Mouse (Mus musculus): Measurements from ENCODE around the gene Fbrsl1.
"Not testable (repeated sequence)": the region's sequence is repeated elsewhere in the genome, so short reads cannot be mapped to it uniquely, and the experiment has no call there.

The Fbrsl1 gene

DNA sequence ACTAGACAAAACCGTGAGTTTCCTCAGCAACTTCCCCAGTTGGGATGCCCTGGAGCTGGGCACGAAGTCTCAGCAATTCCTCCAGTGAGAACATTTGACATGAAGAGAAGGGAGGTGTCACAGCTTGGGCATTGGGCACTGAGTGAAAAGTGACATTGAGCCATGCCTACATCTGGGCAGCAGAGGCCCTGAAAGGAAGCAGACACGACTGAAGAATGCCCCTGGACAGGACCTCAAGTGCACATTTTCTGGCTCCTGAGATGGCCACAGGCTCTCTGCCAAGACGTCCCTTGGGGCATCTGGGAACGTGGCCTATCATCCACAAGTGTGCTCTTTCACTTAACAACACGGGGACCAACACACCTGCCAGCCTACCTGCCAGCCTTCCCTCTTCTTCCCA lies 991 bp upstream of the Fbrsl1 start:
- peak in 1 of 2 experiments; percentile 11 for DNase-seq (ENCODE audit: low spot score in 2 of 2)

DNA sequence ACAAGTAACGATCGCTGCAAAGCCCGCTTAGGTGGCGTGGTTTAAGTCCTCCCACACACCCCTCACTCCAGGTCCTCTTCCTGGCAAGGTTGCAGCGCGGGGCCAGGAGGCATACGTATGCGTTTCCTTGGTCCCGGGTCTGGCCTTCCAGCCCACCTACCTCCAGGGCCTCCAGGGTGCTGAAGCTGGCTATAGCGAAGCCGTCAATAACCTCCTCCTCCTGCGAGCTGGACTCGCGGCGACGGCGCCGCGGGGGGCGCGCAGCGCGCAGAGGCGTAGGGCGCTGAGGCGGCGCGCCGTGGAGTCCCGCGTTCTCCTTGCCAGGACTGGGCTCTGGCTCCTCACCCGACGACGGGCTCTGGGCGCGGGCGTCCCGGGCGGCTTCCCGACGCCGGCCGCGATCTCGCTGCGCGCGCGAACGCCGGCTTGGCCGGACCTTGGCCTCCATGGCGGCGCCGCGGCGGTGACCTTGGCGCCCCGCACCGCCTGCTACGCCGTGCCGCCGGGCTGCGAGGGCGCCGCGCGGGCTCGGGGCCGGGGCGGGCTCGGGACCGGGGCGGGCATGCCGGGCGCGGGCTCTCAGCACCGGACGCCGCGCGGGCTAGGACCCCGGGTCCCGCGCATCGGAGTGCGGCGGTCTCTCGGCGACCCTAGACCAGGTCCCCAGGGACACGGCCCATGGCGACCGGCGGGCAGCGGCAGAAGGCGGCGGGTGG lies 425 bp downstream of the Fbrsl1 start:
- DNase-seq (ENCODE audit: low spot score in 2 of 2), result peak; percentile 29 to 32

DNA sequence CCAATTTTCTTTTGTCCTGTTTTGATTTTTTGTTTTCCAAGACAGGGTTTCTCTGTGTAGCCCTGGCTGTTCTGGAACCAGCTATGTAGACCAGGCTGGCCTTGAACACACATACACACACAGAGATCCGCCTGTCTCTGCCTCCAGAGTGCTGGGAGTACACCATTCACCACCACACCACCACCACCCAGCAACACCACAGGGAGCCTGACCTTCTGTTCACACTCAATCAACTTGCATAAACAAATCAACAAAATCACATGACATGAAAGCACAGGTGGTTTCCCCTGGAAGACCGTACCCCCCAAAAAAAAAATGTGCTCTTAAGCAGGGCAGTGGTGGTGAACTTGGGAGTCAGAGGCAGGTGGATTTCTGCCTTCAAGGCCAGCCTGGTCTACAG lies 3.8 kb downstream of the Fbrsl1 start:
- DNase-seq (ENCODE audit: low spot score in 2 of 2), result no peak

DNA sequence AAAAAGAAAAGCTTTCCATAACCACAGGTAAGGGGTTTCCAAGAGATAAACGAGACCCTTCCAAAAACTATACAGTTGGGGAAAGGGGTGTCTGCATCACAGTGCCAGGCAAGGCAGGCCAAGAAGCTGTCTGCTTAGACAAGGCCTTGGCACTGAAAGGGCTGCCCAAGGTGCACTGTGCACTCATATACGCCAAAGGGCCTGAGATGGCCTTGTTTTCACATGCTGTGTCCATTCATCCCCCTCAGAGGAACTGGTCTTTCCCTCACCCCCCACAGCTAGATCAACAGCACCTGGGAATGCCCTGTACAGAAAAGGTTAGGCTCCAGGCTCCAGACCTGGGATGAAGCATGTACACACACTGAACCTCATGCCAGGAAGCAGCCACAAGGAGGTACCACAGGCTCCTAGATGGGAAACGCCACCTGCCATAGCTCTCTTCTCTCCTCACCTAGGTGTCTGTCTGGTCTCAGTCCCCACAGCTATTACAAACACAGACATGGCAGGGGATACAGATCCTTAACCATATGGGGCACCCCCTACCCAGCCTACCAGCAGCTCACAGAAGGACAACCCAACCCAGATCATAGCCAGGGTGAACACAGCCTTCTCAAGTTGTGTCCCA lies 5.2 kb downstream of the Fbrsl1 start:
- DNase-seq (ENCODE audit: low spot score in 2 of 2), result no peak

DNA sequence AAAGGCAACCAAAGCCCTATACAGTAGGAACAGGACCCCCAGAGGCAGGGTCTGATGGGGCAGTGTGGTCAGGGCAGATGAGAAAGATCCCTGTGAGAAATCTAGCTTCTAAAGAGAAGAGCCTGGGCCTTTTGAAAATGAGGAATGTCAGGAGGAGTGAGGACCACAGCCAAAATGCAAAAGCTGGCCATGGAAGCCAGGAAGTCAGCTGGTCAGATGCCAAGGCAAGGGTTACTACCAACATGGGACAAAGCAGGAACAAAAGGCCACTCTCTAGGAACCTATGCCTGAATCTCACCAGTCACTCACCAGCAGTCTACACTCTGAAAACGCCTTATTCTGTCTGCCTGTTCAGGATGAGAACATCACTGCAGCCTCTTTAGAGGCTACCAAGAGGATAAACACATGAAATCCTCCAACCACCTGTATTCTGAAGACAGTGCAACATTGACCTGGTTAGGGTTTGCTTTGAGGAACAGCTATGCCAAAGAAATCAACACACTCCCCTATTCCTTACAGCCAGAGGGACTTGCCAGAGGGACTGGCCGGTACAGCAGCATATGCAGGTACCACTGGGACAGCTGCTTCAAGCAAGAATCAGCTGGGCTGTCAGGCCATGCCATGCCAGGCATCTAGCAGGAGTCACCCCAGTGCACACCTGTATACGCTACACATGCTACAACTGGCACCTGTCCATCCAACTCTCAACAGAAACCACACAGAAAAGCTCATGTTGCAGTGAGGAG lies 8.6 kb downstream of the Fbrsl1 start:
- DNase-seq (ENCODE audit: low spot score in 2 of 2), result no peak

- no peak for DNase-seq (ENCODE audit: low spot score in 2 of 2)
Observed at GRCm38 (mm10) chr5:110438591-110438990, 9.7 kb downstream of the Fbrsl1 start.

DNA sequence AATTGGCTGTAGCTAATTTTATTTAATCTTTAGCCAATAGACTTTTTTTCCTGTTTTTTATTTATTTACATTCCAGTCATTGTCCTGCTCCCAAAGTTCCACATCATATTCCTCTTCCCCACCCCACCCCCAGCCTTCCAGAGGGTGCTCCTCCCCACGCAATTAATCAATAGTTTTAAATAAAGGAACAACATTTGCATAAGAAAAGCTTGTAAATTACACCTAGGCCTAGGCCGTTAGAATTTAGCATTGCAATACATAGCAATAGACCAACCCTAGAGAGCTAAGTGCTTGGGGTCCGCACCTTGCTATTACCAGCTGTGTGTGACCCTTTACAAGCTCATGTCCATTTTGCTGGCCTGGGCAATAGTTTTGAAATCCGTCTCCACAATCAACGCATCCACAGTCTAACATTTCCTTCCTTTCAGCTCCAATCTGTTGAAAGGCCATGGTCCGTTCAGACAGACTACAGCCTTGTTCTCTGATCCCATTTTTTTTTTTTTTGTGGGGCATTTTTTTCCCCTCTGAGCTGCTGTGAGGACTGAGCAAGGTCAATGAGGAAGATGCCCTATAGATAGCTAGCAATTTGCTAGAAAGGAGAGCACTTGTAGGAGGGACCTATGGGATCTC lies 10.6 kb downstream of the Fbrsl1 start:
- DNase-seq (ENCODE audit: low spot score in 2 of 2), result no peak

DNA sequence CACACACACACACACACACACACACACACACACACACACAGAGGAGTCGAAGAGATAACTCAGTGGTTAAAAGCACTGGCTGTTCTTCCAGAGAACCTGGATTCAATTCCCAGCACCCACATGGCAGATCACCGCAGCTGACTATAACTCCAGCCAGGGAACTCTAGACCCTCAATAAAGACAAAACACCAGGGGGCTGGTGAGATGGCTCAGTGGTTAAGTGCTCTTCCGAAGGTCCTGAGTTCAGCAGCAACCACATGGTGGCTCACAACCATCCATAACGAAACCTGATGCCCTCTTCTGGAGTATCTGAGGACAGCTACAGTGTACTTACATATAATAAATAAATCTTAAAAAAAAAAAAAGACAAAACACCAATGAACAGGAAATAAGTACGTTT lies 12.1 kb downstream of the Fbrsl1 start:
- not testable (repeated sequence) for DNase-seq (ENCODE audit: low spot score in 2 of 2)

DNA sequence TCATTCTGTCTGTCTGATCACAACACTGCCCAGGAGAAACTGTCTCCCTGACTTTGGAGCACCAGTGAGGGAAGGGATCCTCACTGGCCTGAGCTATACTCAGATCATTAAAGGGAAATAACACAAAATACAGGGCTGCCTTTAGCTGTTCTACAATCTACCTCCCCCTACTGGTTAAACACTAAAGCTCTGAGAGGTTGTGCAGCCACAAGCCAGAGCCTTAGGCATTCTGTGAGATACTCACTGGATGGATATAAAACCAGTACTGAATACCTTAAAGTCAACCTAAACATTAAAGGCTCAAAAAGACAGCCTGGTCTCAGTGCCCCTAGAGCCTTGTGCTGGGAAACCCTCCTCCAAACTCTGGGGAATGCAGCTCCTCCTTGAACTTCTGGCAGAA lies 13.5 kb downstream of the Fbrsl1 start:
- no peak for DNase-seq (ENCODE audit: low spot score in 2 of 2)

DNA sequence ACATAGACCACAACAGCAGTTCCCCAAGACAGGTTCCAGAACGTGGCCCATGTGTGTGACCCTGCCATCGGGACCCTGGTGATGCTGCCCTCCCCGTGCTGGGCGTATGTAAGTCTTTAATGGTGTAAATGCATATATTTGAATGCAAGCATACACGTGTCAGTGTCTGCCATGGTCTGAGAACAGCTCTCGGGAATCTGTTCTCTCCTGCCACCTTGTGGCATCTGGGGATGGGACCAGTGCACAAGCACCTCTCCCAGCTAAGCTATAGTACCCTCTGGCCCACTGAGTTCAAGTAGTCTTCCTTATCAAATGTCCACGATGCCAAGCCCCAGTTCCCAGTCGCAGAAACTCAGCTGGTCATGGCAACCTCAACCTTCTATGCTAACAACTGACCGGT lies 19.3 kb downstream of the Fbrsl1 start:
- DNase-seq (ENCODE audit: low spot score in 2 of 2), result peak; percentile 16 to 44

DNA sequence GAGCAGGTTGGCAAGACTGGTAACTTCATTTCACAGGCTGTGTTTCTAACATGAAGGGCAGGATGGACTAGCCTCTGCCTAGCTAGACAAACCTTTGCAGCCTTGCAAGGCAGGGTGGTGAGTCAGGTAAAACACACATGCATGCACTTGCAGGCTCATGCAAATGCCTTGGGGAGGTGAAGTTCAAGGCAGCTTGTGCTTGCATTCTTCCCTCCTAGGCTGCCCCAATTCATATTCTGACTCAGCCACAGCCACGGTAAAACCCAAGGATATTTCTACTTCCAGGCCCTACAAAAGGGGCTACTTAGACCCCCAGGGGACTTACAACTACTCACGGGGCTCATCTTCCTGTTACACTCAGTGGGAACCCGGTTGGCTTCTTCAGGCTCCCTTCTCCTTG lies 20.0 kb downstream of the Fbrsl1 start:
- DNase-seq (ENCODE audit: low spot score in 2 of 2), result no peak

GRCm38 (mm10) chr5:110425187-110425586 lies 23.1 kb downstream of the Fbrsl1 start:
- DNase-seq (ENCODE audit: low spot score in 2 of 2), result no peak

DNA sequence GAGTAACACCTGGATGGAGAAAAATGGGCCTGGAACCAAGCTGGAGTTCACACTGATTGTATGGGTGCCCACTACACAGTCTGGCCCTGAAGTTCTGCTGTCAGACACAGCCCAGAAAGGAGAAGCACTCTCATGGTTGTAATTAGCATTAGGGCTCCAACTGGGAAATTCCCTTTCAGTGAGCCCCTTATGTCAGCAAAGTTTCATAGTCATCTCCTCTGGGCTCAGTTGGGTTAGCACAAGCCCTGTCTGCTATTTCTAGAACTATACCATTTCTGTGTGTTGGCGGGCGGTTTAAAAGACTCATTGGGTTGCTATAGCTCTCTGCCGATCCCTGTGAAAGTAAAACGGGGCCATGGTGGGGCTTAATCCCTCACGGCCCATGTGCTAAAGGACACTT lies 24.1 kb downstream of the Fbrsl1 start:
- no peak for DNase-seq (ENCODE audit: low spot score in 2 of 2)

DNA sequence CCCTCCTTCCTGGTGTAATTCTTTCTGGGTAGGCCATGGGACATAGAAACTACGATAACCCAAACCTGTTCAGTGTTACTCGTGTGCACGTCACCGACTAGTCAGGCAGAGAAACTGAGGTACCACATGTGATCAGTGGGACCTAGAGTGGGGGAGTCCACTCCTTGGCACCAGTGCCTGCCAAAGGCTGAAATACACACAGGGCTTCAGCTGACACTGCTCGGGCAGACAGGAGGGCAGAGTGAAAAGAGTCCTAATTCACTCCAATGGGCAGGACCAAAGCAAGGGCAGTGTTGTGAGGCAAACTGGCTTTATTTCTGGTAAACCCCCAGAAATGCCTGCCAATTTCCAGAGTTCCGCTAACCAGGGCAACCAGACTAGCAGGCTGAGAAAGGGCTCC lies 26.9 kb downstream of the Fbrsl1 start:
- no peak for DNase-seq (ENCODE audit: low spot score in 2 of 2)

DNA sequence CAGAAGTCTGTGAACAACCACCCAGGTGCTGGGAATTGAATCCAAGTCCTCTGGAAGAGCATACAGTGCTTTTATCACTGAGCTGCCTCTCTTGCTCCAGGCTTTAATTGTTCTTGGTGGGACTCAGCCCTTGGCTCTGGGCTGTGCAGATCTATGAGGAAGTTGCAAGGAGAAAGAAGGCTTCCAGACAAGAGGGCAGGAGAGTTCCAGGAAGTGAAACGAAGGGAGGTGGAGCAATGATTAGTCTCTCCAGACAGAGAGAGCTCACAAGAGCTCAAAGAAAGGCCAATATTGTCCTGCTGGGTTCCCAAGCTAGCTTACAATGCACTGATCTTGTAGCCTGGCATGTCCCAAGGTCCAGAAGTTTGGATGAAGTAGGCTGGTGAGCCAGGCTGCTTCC lies 27.4 kb downstream of the Fbrsl1 start:
- DNase-seq (ENCODE audit: low spot score in 2 of 2), result no peak

DNA sequence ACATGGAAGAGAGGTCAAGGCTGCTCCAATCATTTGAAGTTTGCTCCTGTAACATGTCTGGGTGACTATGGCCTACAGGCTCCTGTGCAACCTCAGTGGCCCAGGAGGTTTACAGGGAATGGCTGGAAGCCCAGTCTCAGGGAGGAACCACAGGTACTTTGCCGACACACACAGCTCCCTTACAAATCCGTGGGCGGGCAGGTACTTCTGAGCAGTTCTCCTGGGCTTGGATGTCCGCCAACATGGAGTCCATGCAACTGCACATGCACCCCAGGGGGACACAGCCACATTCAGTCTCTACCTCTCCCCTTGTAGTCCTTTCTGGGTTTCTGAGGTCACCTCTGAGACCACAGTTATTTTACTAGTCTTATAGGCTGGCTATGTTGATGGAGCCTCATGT lies 28.1 kb downstream of the Fbrsl1 start:
- no peak for DNase-seq (ENCODE audit: low spot score in 2 of 2)

- DNase-seq (ENCODE audit: low spot score in 2 of 2), result no peak
Observed at GRCm38 (mm10) chr5:110418523-110418911, 29.8 kb downstream of the Fbrsl1 start.

GRCm38 (mm10) chr5:110417756-110418522 lies 30.4 kb downstream of the Fbrsl1 start:
- no peak for DNase-seq (ENCODE audit: low spot score in 2 of 2)

GRCm38 (mm10) chr5:110416825-110417401 lies 31.4 kb downstream of the Fbrsl1 start:
- no peak for DNase-seq (ENCODE audit: low spot score in 2 of 2)

GRCm38 (mm10) chr5:110415806-110416700 lies 32.2 kb downstream of the Fbrsl1 start:
- no peak for DNase-seq (ENCODE audit: low spot score in 2 of 2)
